Mouse (Mus musculus) spleen, adult 2 months (tissue): ENCODE data around the gene P3h4.

Source experiments
- CTCF ChIP-seq: fragments of 200-500 bp; IDR thresholded peaks from 2 replicates; pipeline ENCODE4 v1.5.1; 2011; ENCODE audit warnings: mild to moderate bottlenecking, inconsistent platforms; ENCODE audit not compliant: insufficient read depth, insufficient read length, insufficient replicate concordance; ENCODE audit errors: extremely low read depth
- POLR2A ChIP-seq: fragments of 200-500 bp; IDR thresholded peaks from 2 replicates; pipeline ENCODE4 v1.6.1; 2011; ENCODE audit warnings: low read depth, low read length, inconsistent platforms

- TF ChIP-seq POLR2A (no peak), CTCF (no peak)
These were observed 9.2 kb upstream of the P3h4 start for GRCm38 (mm10) chr11:100423836-100424235.
